Mouse (Mus musculus) kidney, adult 2 months (tissue): ENCODE measurements around the gene Ubr3.

Experiments
- CTCF ChIP-seq: fragments of 200-500 bp; conservative IDR thresholded peaks from 2 replicates; pipeline ENCODE4 v1.5.1; 2011; ENCODE audit warnings: low read depth, mild to moderate bottlenecking, control low read depth, low read length, moderate library complexity, mixed read lengths; ENCODE audit not compliant: insufficient read depth, insufficient read length
- POLR2A ChIP-seq: fragments of 200-500 bp; IDR thresholded peaks from one replicate; pipeline ENCODE4 v1.6.1; 2011; ENCODE audit warnings: low read depth, low read length, control low read depth

- TF ChIP-seq CTCF, result no peak
- TF ChIP-seq POLR2A, result no peak
Measured at GRCm38 (mm10) chr2:69897039-69897617, at the start of gene Ubr3.
